Mouse (Mus musculus) olfactory bulb, adult 2 months (tissue): Measurements from ENCODE around the gene Tlk1.

Source experiments
- CTCF ChIP-seq: fragments of 200-500 bp; IDR thresholded peaks from 2 replicates; pipeline ENCODE4 v1.5.1; 2012; ENCODE audit warnings: low read depth, mild to moderate bottlenecking, low read length, moderate library complexity; ENCODE audit not compliant: insufficient read depth
- POLR2A ChIP-seq: fragments of 200-500 bp; IDR thresholded peaks from 2 replicates; pipeline ENCODE4 v1.6.1; 2012; ENCODE audit warnings: mild to moderate bottlenecking, low read depth, low read length, moderate library complexity; ENCODE audit not compliant: insufficient read depth

DNA sequence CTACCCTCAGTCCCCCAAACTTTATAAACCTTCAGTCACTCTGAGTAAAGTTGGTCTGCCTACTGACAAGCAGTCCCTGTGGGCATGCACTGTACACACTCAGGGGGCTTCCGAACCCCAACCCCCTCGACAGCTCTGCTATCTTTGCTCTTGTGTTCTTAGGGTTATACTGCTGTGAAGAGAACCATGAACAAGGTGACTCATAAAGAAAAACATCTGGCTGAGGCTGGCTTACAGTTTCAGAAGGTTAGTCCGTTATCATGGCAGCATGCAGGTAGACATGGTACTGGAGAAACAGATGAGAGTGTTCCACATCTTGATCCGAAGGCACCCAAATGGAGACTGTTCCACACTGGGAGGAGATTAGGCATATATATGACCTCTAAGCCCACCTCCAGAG, 114.7 kb downstream of the Tlk1 start:
- TF ChIP-seq POLR2A (no peak), CTCF (no peak)
